Mouse (Mus musculus): ENCODE measurements around the gene Sec61b.
A peak's percentile ranks its signal among the peaks of the same experiment; 100 is the strongest.

Gene Sec61b

GRCm38 (mm10) chr4:47473968-47474729 is at the start of gene Sec61b, which contains the start of gene Alg2:
Gene Sec61b, plus strand, starts transcription at chr4:47474658.
Gene Alg2, minus strand, starts transcription at chr4:47474333.
- DNase-seq (ENCODE audit: low read depth, low spot score), result peak; percentile 99

GRCm38 (mm10) chr4:47425247-47425830 is 49.1 kb upstream of the Sec61b start:
- DNase-seq (ENCODE audit: low read depth, low spot score), result no peak

- no peak for DNase-seq (ENCODE audit: low read depth, low spot score)
Observed at GRCm38 (mm10) chr4:47427606-47428005, 46.9 kb upstream of the Sec61b start.

GRCm38 (mm10) chr4:47430557-47430956 is 43.9 kb upstream of the Sec61b start:
- DNase-seq (ENCODE audit: low read depth, low spot score), result no peak

- no peak for DNase-seq (ENCODE audit: low read depth, low spot score)
Observed at GRCm38 (mm10) chr4:47431081-47431480, 43.4 kb upstream of the Sec61b start.

- DNase-seq (ENCODE audit: low read depth, low spot score), result no peak
Observed at GRCm38 (mm10) chr4:47432766-47433165, 41.7 kb upstream of the Sec61b start.

- DNase-seq (ENCODE audit: low read depth, low spot score), result no peak
Observed at GRCm38 (mm10) chr4:47435131-47435530, 39.3 kb upstream of the Sec61b start.

- DNase-seq (ENCODE audit: low read depth, low spot score), result no peak
Observed at GRCm38 (mm10) chr4:47435566-47436360, 38.7 kb upstream of the Sec61b start.

- peak; percentile 75 for DNase-seq (ENCODE audit: low read depth, low spot score)
Observed at GRCm38 (mm10) chr4:47437365-47438340, 36.8 kb upstream of the Sec61b start.

GRCm38 (mm10) chr4:47438956-47439355 is 35.5 kb upstream of the Sec61b start:
- DNase-seq (ENCODE audit: low read depth, low spot score), result no peak

GRCm38 (mm10) chr4:47440951-47441350 is 33.5 kb upstream of the Sec61b start:
- DNase-seq (ENCODE audit: low read depth, low spot score), result peak; percentile 31

- DNase-seq (ENCODE audit: low read depth, low spot score), result no peak
Observed at GRCm38 (mm10) chr4:47448526-47448925, 25.9 kb upstream of the Sec61b start.

GRCm38 (mm10) chr4:47449116-47449515 is 25.3 kb upstream of the Sec61b start:
- DNase-seq (ENCODE audit: low read depth, low spot score), result no peak

GRCm38 (mm10) chr4:47449586-47450522 is 24.6 kb upstream of the Sec61b start:
- DNase-seq (ENCODE audit: low read depth, low spot score), result no peak

GRCm38 (mm10) chr4:47467196-47467595 is 7.3 kb upstream of the Sec61b start:
- DNase-seq (ENCODE audit: low read depth, low spot score), result no peak

GRCm38 (mm10) chr4:47473586-47473967 is 881 bp upstream of the Sec61b start:
- DNase-seq (ENCODE audit: low read depth, low spot score), result no peak

- no peak for DNase-seq (ENCODE audit: low read depth, low spot score)
Observed at GRCm38 (mm10) chr4:47474730-47475643, 529 bp downstream of the Sec61b start.

- DNase-seq (ENCODE audit: low read depth, low spot score), result no peak
Observed at GRCm38 (mm10) chr4:47477539-47477938, 3.1 kb downstream of the Sec61b start.

GRCm38 (mm10) chr4:47480095-47480494 is 5.6 kb downstream of the Sec61b start:
- DNase-seq (ENCODE audit: low read depth, low spot score), result no peak
